Mouse (Mus musculus): ENCODE measurements around the gene Sec1.

DNA sequence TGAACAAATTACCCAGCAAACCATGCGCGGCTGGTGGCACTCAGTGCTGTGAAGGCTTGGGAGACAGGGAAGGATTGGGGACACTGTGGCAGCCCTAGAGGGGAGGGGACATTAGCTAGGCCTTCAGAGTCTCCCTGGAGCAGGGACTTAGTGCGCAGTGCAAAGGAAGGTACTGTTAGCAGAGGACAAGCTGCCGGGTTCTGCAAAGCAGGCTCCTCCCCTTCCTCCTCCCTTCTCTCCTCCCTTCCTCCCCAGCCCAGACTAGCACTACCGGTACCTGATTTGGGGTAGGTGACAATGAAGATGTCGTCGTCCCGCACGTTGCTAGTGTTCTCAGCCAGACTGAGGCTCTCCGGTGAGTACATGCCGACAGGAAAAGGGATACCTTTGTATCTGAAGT is 47.6 kb upstream of the Sec1 start:
- TF ChIP-seq CTCF (IDR thresholded peaks at IDR 0.05; ENCODE audit: insufficient read depth, low read length) (no peak), POLR2A (IDR thresholded peaks at IDR 0.05; ENCODE audit: borderline replicate concordance, extremely low read depth, low read depth, low read length) (peak; percentile 63; the same call in 1 of the 2 replicates)

All from lung, adult 2 months (tissue).